Mouse (Mus musculus): ENCODE data around the gene 1700021F05Rik. TPM values are rescaled to one million over a fixed set of nuclear protein-coding genes. Genes with fewer than 3 reads are reported as not detected.

The 1700021F05Rik gene
- polyA plus RNA-seq (2015; fragmentation: Nextera tagmentation; extraction: Ambion mirVana), result 25.0 and 27.5 TPM in 2 replicates

- under 1% methylated on average over 47 of the region's 56 CpGs for WGBS (ENCODE audit: insufficient replicate concordance)
These were observed at the start of gene 1700021F05Rik for GRCm38 (mm10) chr10:43540442-43541152. TSS of gene 1700021F05Rik (minus strand) at chr10:43540994.

GRCm38 (mm10) chr10:43588470-43589177, 47.8 kb upstream of the 1700021F05Rik start:
- Histone ChIP-seq H3K36me3 (replicated peaks) (peaks cover 23% of the 10 kb centered on the region), H3K4me2 (0 out of 2 replicates have a peak overlapping the region, but pooled peaks have one; percentile 3), H3K4me3 (replicated peaks) (no peak overlapping the region), H3K27me3 (no peaks in the 10 kb centered on the region), H3K9me3 (replicated peaks) (no peaks in the 10 kb centered on the region), H3K4me1 (replicated peaks) (peaks cover 77% of the 10 kb centered on the region), H3K9ac (no peak overlapping the region; the same call in 1 of the 2 replicates), H3K27ac (replicated peaks) (peak overlapping the region; percentile 79)
- WGBS (ENCODE audit: insufficient replicate concordance), result 33% methylated on average over 8 of the region's 8 CpGs
- ATAC-seq (ENCODE audit: insufficient read depth), result no peak

More at GRCm38 (mm10) chr10:43540442-43541152, at the start of gene 1700021F05Rik:
- peak; percentile 99 for ATAC-seq (ENCODE audit: insufficient read depth)
- peak within 1 kb of the TSS; percentile 89 for H3K9ac ChIP-seq
- peak within 1 kb of the TSS; percentile 76 for H3K4me2 ChIP-seq
- peak within 1 kb of the TSS; percentile 87 for H3K4me3 ChIP-seq (replicated peaks)
- no peaks in the 10 kb centered on the region for H3K27me3 ChIP-seq
- H3K36me3 ChIP-seq (replicated peaks), result 0 out of 2 replicates have a peak, but pooled peaks cover 4% of the 10 kb centered on the region
- no peaks in the 10 kb centered on the region for H3K9me3 ChIP-seq (replicated peaks)
- H3K27ac ChIP-seq (replicated peaks), result peak within 1 kb of the TSS; percentile 74
- peaks cover 33% of the 10 kb centered on the region for H3K4me1 ChIP-seq (replicated peaks)

GRCm38 (mm10) chr10:43584538-43584937, 43.7 kb upstream of the 1700021F05Rik start:
- Histone ChIP-seq H3K4me2 (no peak overlapping the region), H3K27ac (replicated peaks) (peak overlapping the region; percentile 79), H3K4me3 (replicated peaks) (no peak overlapping the region), H3K27me3 (peaks cover 2% of the 10 kb centered on the region; the same call in 1 of the 2 replicates), H3K9me3 (replicated peaks) (no peaks in the 10 kb centered on the region), H3K36me3 (replicated peaks) (peaks cover 61% of the 10 kb centered on the region), H3K9ac (no peak overlapping the region), H3K4me1 (replicated peaks) (peaks cover 58% of the 10 kb centered on the region)
- ATAC-seq (ENCODE audit: insufficient read depth), result no peak
- WGBS (ENCODE audit: insufficient replicate concordance), result 88% methylated on average over 4 of the region's 4 CpGs

- Histone ChIP-seq H3K4me1 (replicated peaks) (peaks cover 54% of the 10 kb centered on the region), H3K27me3 (peaks cover 6% of the 10 kb centered on the region; the same call in 1 of the 2 replicates), H3K4me2 (peak overlapping the region; percentile 62), H3K36me3 (replicated peaks) (peaks cover 61% of the 10 kb centered on the region), H3K9me3 (replicated peaks) (no peaks in the 10 kb centered on the region), H3K9ac (peak overlapping the region; percentile 97), H3K27ac (replicated peaks) (peak overlapping the region; percentile 99), H3K4me3 (replicated peaks) (peak overlapping the region; percentile 82)
- WGBS (ENCODE audit: insufficient replicate concordance), result 19% methylated on average over 3 of the region's 3 CpGs
- ATAC-seq (ENCODE audit: insufficient read depth), result no peak
These were observed 40.5 kb upstream of the 1700021F05Rik start for GRCm38 (mm10) chr10:43581260-43581659.

GRCm38 (mm10) chr10:43580649-43581078, 39.9 kb upstream of the 1700021F05Rik start:
- no peaks in the 10 kb centered on the region for H3K9me3 ChIP-seq (replicated peaks)
- 1% methylated on average over 15 of the region's 15 CpGs for WGBS (ENCODE audit: insufficient replicate concordance)
- peaks cover 59% of the 10 kb centered on the region for H3K36me3 ChIP-seq (replicated peaks)
- H3K4me1 ChIP-seq (replicated peaks), result peaks cover 60% of the 10 kb centered on the region
- H3K27me3 ChIP-seq, result peaks cover 6% of the 10 kb centered on the region; the same call in 1 of the 2 replicates
- H3K4me2 ChIP-seq, result peak overlapping the region; percentile 62
- H3K9ac ChIP-seq, result peak overlapping the region; percentile 97
- H3K4me3 ChIP-seq (replicated peaks), result peak overlapping the region; percentile 82
- ATAC-seq (ENCODE audit: insufficient read depth), result no peak
- peak overlapping the region; percentile 99 for H3K27ac ChIP-seq (replicated peaks)

- WGBS (ENCODE audit: insufficient replicate concordance), result under 1% methylated on average over 49 of the region's 49 CpGs
- Histone ChIP-seq H3K4me2 (peak overlapping the region; percentile 90), H3K9me3 (replicated peaks) (no peaks in the 10 kb centered on the region), H3K4me1 (replicated peaks) (peaks cover 62% of the 10 kb centered on the region), H3K9ac (peak overlapping the region; percentile 97), H3K27ac (replicated peaks) (peak overlapping the region; percentile 99), H3K36me3 (replicated peaks) (peaks cover 48% of the 10 kb centered on the region), H3K4me3 (replicated peaks) (peak overlapping the region; percentile 82), H3K27me3 (peaks cover 6% of the 10 kb centered on the region; the same call in 1 of the 2 replicates)
- peak; percentile 35 for ATAC-seq (ENCODE audit: insufficient read depth)
These were observed 38.8 kb upstream of the 1700021F05Rik start for GRCm38 (mm10) chr10:43579381-43580261.

GRCm38 (mm10) chr10:43578754-43579380, 38.1 kb upstream of the 1700021F05Rik start:
- WGBS (ENCODE audit: insufficient replicate concordance), result under 1% methylated on average over 45 of the region's 65 CpGs
- peaks cover 41% of the 10 kb centered on the region for H3K36me3 ChIP-seq (replicated peaks)
- no peaks in the 10 kb centered on the region for H3K9me3 ChIP-seq (replicated peaks)
- peak overlapping the region; percentile 99 for H3K27ac ChIP-seq (replicated peaks)
- ATAC-seq (ENCODE audit: insufficient read depth), result peak; percentile 84
- peak overlapping the region; percentile 82 for H3K4me3 ChIP-seq (replicated peaks)
- H3K27me3 ChIP-seq, result peaks cover 6% of the 10 kb centered on the region; the same call in 1 of the 2 replicates
- H3K4me2 ChIP-seq, result peak overlapping the region; percentile 90
- peak overlapping the region; percentile 97 for H3K9ac ChIP-seq
- H3K4me1 ChIP-seq (replicated peaks), result peaks cover 62% of the 10 kb centered on the region

- peak overlapping the region; percentile 82 for H3K4me3 ChIP-seq (replicated peaks)
- H3K36me3 ChIP-seq (replicated peaks), result peaks cover 36% of the 10 kb centered on the region
- under 1% methylated on average over 32 of the region's 32 CpGs for WGBS (ENCODE audit: insufficient replicate concordance)
- ATAC-seq (ENCODE audit: insufficient read depth), result peak; percentile 63
- peak overlapping the region; percentile 97 for H3K9ac ChIP-seq
- H3K4me2 ChIP-seq, result peak overlapping the region; percentile 90
- H3K9me3 ChIP-seq (replicated peaks), result no peaks in the 10 kb centered on the region
- peaks cover 60% of the 10 kb centered on the region for H3K4me1 ChIP-seq (replicated peaks)
- peak overlapping the region; percentile 99 for H3K27ac ChIP-seq (replicated peaks)
- H3K27me3 ChIP-seq, result peaks cover 6% of the 10 kb centered on the region; the same call in 1 of the 2 replicates
These were observed 37.6 kb upstream of the 1700021F05Rik start for GRCm38 (mm10) chr10:43578366-43578753.

GRCm38 (mm10) chr10:43577997-43578331, 37.2 kb upstream of the 1700021F05Rik start, which contains the start of gene Cd24a:
TSS of gene Cd24a (plus strand) at chr10:43578284.
- Histone ChIP-seq H3K4me1 (replicated peaks) (peaks cover 56% of the 10 kb centered on the region), H3K27ac (replicated peaks) (peak within 1 kb of the TSS; percentile 99), H3K9me3 (replicated peaks) (no peaks in the 10 kb centered on the region), H3K27me3 (peaks cover 6% of the 10 kb centered on the region; the same call in 1 of the 2 replicates), H3K9ac (peak within 1 kb of the TSS; percentile 97), H3K36me3 (replicated peaks) (peaks cover 32% of the 10 kb centered on the region), H3K4me2 (peak within 1 kb of the TSS; percentile 90), H3K4me3 (replicated peaks) (peak within 1 kb of the TSS; percentile 82)
- ATAC-seq (ENCODE audit: insufficient read depth), result no peak
- WGBS (ENCODE audit: insufficient replicate concordance), result under 1% methylated on average over 6 of the region's 6 CpGs
